Mouse (Mus musculus): ENCODE measurements around the gene Gm20388. TPM values are rescaled to one million over a fixed set of nuclear protein-coding genes. Genes with fewer than 3 reads are reported as not detected.
A peak's percentile ranks its signal among the peaks of the same experiment; 100 is the strongest.

The Gm20388 gene
- total and polyA plus RNA-seq, 2 experiments from 2014 or later, result 17.3 TPM; not detected in 1

GRCm38 (mm10) chr8:120559654-120560053 is 649.0 kb downstream of the Gm20388 start:
- ATAC-seq (ENCODE audit: insufficient read depth, low read depth) (no peak), DNase-seq (ENCODE audit: low spot score) (no peak)
- H3K4me2 ChIP-seq (ENCODE audit: low read depth, low read length), result no peak overlapping the region
- H3K27me3 ChIP-seq (ENCODE audit: control insufficient read depth, insufficient read depth, low read length), result no peaks in the 10 kb centered on the region
- TF ChIP-seq CTCF (IDR thresholded peaks at IDR 0.05; ENCODE audit: low read depth), result no peak
- TF ChIP-seq EP300 (IDR thresholded peaks at IDR 0.05; ENCODE audit: low read depth), result no peak
- H3K4me3 ChIP-seq (ENCODE audit: low read depth, low read length), result no peak overlapping the region
- no peaks in the 10 kb centered on the region for H3K9me3 ChIP-seq (replicated peaks; ENCODE audit: control insufficient read depth, low read length)
- H3K4me1 ChIP-seq (ENCODE audit: control insufficient read depth, insufficient read depth), result peaks cover 58% of the 10 kb centered on the region
- 72% methylated on average over 11 of the region's 11 CpGs for WGBS
- H3K9ac ChIP-seq (replicated peaks; ENCODE audit: low read depth, low read length), result no peak overlapping the region; the same call in 1 of the 2 replicates
- H3K36me3 ChIP-seq (replicated peaks; ENCODE audit: control insufficient read depth, insufficient read depth, low read length), result peaks cover 6% of the 10 kb centered on the region; the same call in 1 of the 2 replicates
- H3K27ac ChIP-seq (ENCODE audit: low read depth), result no peak overlapping the region

- WGBS, result 92% methylated on average over 5 of the region's 5 CpGs
Measured at GRCm38 (mm10) chr8:120560535-120560934, 649.9 kb downstream of the Gm20388 start.

GRCm38 (mm10) chr8:120561539-120562435 is 651.1 kb downstream of the Gm20388 start:
- Histone ChIP-seq H3K9ac (replicated peaks; ENCODE audit: low read depth, low read length) (no peak overlapping the region), H3K36me3 (replicated peaks; ENCODE audit: control insufficient read depth, insufficient read depth, low read length) (peaks cover 18% of the 10 kb centered on the region), H3K9me3 (replicated peaks; ENCODE audit: control insufficient read depth, low read length) (no peaks in the 10 kb centered on the region), H3K4me3 (ENCODE audit: low read depth, low read length) (no peak overlapping the region), H3K27ac (ENCODE audit: low read depth) (no peak overlapping the region), H3K4me1 (ENCODE audit: control insufficient read depth, insufficient read depth) (peaks cover 41% of the 10 kb centered on the region), H3K4me2 (ENCODE audit: low read depth, low read length) (no peak overlapping the region), H3K27me3 (ENCODE audit: control insufficient read depth, insufficient read depth, low read length) (no peaks in the 10 kb centered on the region)
- no peak for DNase-seq (ENCODE audit: low spot score)
- WGBS, result 63% methylated on average over 22 of the region's 22 CpGs
- ATAC-seq (ENCODE audit: insufficient read depth, low read depth), result no peak
- no peak for TF ChIP-seq EP300 (IDR thresholded peaks at IDR 0.05; ENCODE audit: low read depth)
- TF ChIP-seq CTCF (IDR thresholded peaks at IDR 0.05; ENCODE audit: low read depth), result peak; percentile 65

More at GRCm38 (mm10) chr8:120560535-120560934, 649.9 kb downstream of the Gm20388 start:
- ATAC-seq (ENCODE audit: insufficient read depth, low read depth) (no peak), DNase-seq (ENCODE audit: low spot score) (no peak)
- no peak overlapping the region for H3K4me3 ChIP-seq (ENCODE audit: low read depth, low read length)
- TF ChIP-seq CTCF (IDR thresholded peaks at IDR 0.05; ENCODE audit: low read depth) (no peak), EP300 (IDR thresholded peaks at IDR 0.05; ENCODE audit: low read depth) (no peak)
- no peak overlapping the region for H3K9ac ChIP-seq (replicated peaks; ENCODE audit: low read depth, low read length)
- H3K4me1 ChIP-seq (ENCODE audit: control insufficient read depth, insufficient read depth), result peaks cover 53% of the 10 kb centered on the region
- no peaks in the 10 kb centered on the region for H3K9me3 ChIP-seq (replicated peaks; ENCODE audit: control insufficient read depth, low read length)
- H3K36me3 ChIP-seq (replicated peaks; ENCODE audit: control insufficient read depth, insufficient read depth, low read length), result peaks cover 8% of the 10 kb centered on the region; the same call in 1 of the 2 replicates
- no peaks in the 10 kb centered on the region for H3K27me3 ChIP-seq (ENCODE audit: control insufficient read depth, insufficient read depth, low read length)
- no peak overlapping the region for H3K4me2 ChIP-seq (ENCODE audit: low read depth, low read length)
- no peak overlapping the region for H3K27ac ChIP-seq (ENCODE audit: low read depth)

GRCm38 (mm10) chr8:120562680-120563347 is 652.2 kb downstream of the Gm20388 start:
- Histone ChIP-seq H3K4me2 (ENCODE audit: low read depth, low read length) (no peak overlapping the region), H3K4me1 (ENCODE audit: control insufficient read depth, insufficient read depth) (peaks cover 31% of the 10 kb centered on the region), H3K9ac (replicated peaks; ENCODE audit: low read depth, low read length) (no peak overlapping the region)

GRCm38 (mm10) chr8:120563348-120563724 is 652.7 kb downstream of the Gm20388 start:
- no peak for TF ChIP-seq EP300 (IDR thresholded peaks at IDR 0.05; ENCODE audit: low read depth)
- TF ChIP-seq CTCF (IDR thresholded peaks at IDR 0.05; ENCODE audit: low read depth), result no peak
- peaks cover 32% of the 10 kb centered on the region for H3K36me3 ChIP-seq (replicated peaks; ENCODE audit: control insufficient read depth, insufficient read depth, low read length)
- no peak overlapping the region for H3K9ac ChIP-seq (replicated peaks; ENCODE audit: low read depth, low read length)
- H3K4me2 ChIP-seq (ENCODE audit: low read depth, low read length), result peak overlapping the region; percentile 46
- WGBS, result 10% methylated on average over 8 of the region's 8 CpGs
- H3K4me1 ChIP-seq (ENCODE audit: control insufficient read depth, insufficient read depth), result peaks cover 26% of the 10 kb centered on the region
- H3K9me3 ChIP-seq (replicated peaks; ENCODE audit: control insufficient read depth, low read length), result no peaks in the 10 kb centered on the region
- H3K27ac ChIP-seq (ENCODE audit: low read depth), result peak overlapping the region; percentile 84
- H3K4me3 ChIP-seq (ENCODE audit: low read depth, low read length), result no peak overlapping the region
- DNase-seq (ENCODE audit: low spot score), result no peak
- H3K27me3 ChIP-seq (ENCODE audit: control insufficient read depth, insufficient read depth, low read length), result no peaks in the 10 kb centered on the region
- ATAC-seq (ENCODE audit: insufficient read depth, low read depth), result no peak

More at GRCm38 (mm10) chr8:120562680-120563347, 652.2 kb downstream of the Gm20388 start:
- Histone ChIP-seq H3K27ac (ENCODE audit: low read depth) (peak overlapping the region; percentile 84), H3K27me3 (ENCODE audit: control insufficient read depth, insufficient read depth, low read length) (no peaks in the 10 kb centered on the region), H3K9me3 (replicated peaks; ENCODE audit: control insufficient read depth, low read length) (no peaks in the 10 kb centered on the region), H3K36me3 (replicated peaks; ENCODE audit: control insufficient read depth, insufficient read depth, low read length) (peaks cover 29% of the 10 kb centered on the region), H3K4me3 (ENCODE audit: low read depth, low read length) (no peak overlapping the region)
- 80% methylated on average over 18 of the region's 18 CpGs for WGBS
- no peak for TF ChIP-seq EP300 (IDR thresholded peaks at IDR 0.05; ENCODE audit: low read depth)
- TF ChIP-seq CTCF (IDR thresholded peaks at IDR 0.05; ENCODE audit: low read depth), result no peak
- DNase-seq (ENCODE audit: low spot score), result no peak
- no peak for ATAC-seq (ENCODE audit: insufficient read depth, low read depth)
